Mouse (Mus musculus): ENCODE measurements around the gene Map3k5.

GRCm38 (mm10) chr10:20005491-20005952 is 71.2 kb downstream of the Map3k5 start:
- TF ChIP-seq CEBPB (IDR thresholded peaks at IDR 0.05; ENCODE audit: insufficient read depth, poor library complexity, severe bottlenecking), result no peak
- TF ChIP-seq POLR2AphosphoS2 (IDR thresholded peaks at IDR 0.05; ENCODE audit: insufficient read length, low read depth), result no peak
- no peak for TF ChIP-seq MAX (IDR thresholded peaks at IDR 0.05; ENCODE audit: low read depth)
- TF ChIP-seq POLR2A (IDR thresholded peaks at IDR 0.05; ENCODE audit: insufficient read length, low read depth), result no peak
